Mouse (Mus musculus): ENCODE results near the gene Aplf. TPM values are rescaled to one million over a fixed set of nuclear protein-coding genes. Genes with fewer than 3 reads are reported as not detected.

The Aplf gene
- polyA plus RNA-seq, 1 experiment: 9.5 TPM

- Histone ChIP-seq H3K4me3 (ENCODE audit: insufficient read depth, low read length) (no peak overlapping the region), H3K4me1 (ENCODE audit: control insufficient read depth, insufficient read depth, low read length) (peaks cover 7% of the 10 kb centered on the region; the same call in 1 of the 2 replicates), H3K27ac (ENCODE audit: insufficient read depth, low read depth, low read length) (no peak overlapping the region)
- TF ChIP-seq POLR2A (IDR thresholded peaks at IDR 0.05; ENCODE audit: borderline replicate concordance, low read depth, low read length) (no peak), CTCF (IDR thresholded peaks at IDR 0.05; ENCODE audit: low read depth, low read length) (no peak)
Observed at GRCm38 (mm10) chr6:87668733-87669132, 3.3 kb downstream of the Aplf start.

GRCm38 (mm10) chr6:87667804-87668203 lies 4.2 kb downstream of the Aplf start:
- TF ChIP-seq POLR2A (IDR thresholded peaks at IDR 0.05; ENCODE audit: borderline replicate concordance, low read depth, low read length) (no peak), CTCF (IDR thresholded peaks at IDR 0.05; ENCODE audit: low read depth, low read length) (no peak)
- Histone ChIP-seq H3K27ac (ENCODE audit: insufficient read depth, low read depth, low read length) (no peak overlapping the region), H3K4me1 (ENCODE audit: control insufficient read depth, insufficient read depth, low read length) (peaks cover 7% of the 10 kb centered on the region; the same call in 1 of the 2 replicates)

GRCm38 (mm10) chr6:87663445-87663844 lies 8.5 kb downstream of the Aplf start:
- no peaks in the 10 kb centered on the region for H3K4me1 ChIP-seq (ENCODE audit: control insufficient read depth, insufficient read depth, low read length)
- H3K4me3 ChIP-seq (ENCODE audit: insufficient read depth, low read length): no peak overlapping the region
- TF ChIP-seq POLR2A (IDR thresholded peaks at IDR 0.05; ENCODE audit: borderline replicate concordance, low read depth, low read length): no peak
- no peak overlapping the region for H3K27ac ChIP-seq (ENCODE audit: insufficient read depth, low read depth, low read length)

More at GRCm38 (mm10) chr6:87667804-87668203, 4.2 kb downstream of the Aplf start:
- H3K4me3 ChIP-seq (ENCODE audit: insufficient read depth, low read length): no peak overlapping the region

- Histone ChIP-seq H3K4me1 (ENCODE audit: control insufficient read depth, insufficient read depth, low read length) (no peaks in the 10 kb centered on the region), H3K4me3 (ENCODE audit: insufficient read depth, low read length) (no peak overlapping the region), H3K27ac (ENCODE audit: insufficient read depth, low read depth, low read length) (no peak overlapping the region)
- TF ChIP-seq CTCF (IDR thresholded peaks at IDR 0.05; ENCODE audit: low read depth, low read length) (no peak), POLR2A (IDR thresholded peaks at IDR 0.05; ENCODE audit: borderline replicate concordance, low read depth, low read length) (no peak)
Observed at GRCm38 (mm10) chr6:87662197-87662596, 9.8 kb downstream of the Aplf start.

- no peak for TF ChIP-seq CTCF (IDR thresholded peaks at IDR 0.05; ENCODE audit: low read depth, low read length)
- no peak for TF ChIP-seq POLR2A (IDR thresholded peaks at IDR 0.05; ENCODE audit: borderline replicate concordance, low read depth, low read length)
- Histone ChIP-seq H3K27ac (ENCODE audit: insufficient read depth, low read depth, low read length) (no peak overlapping the region), H3K4me1 (ENCODE audit: control insufficient read depth, insufficient read depth, low read length) (no peaks in the 10 kb centered on the region)
Observed at GRCm38 (mm10) chr6:87661707-87662106, 10.3 kb downstream of the Aplf start.

GRCm38 (mm10) chr6:87658816-87659215 lies 13.2 kb downstream of the Aplf start:
- H3K4me3 ChIP-seq (ENCODE audit: insufficient read depth, low read length): no peak overlapping the region
- no peak overlapping the region for H3K27ac ChIP-seq (ENCODE audit: insufficient read depth, low read depth, low read length)
- H3K4me1 ChIP-seq (ENCODE audit: control insufficient read depth, insufficient read depth, low read length): 0 out of 2 replicates have a peak, but pooled peaks cover 4% of the 10 kb centered on the region
- TF ChIP-seq POLR2A (IDR thresholded peaks at IDR 0.05; ENCODE audit: borderline replicate concordance, low read depth, low read length): no peak
- no peak for TF ChIP-seq CTCF (IDR thresholded peaks at IDR 0.05; ENCODE audit: low read depth, low read length)

More at GRCm38 (mm10) chr6:87661707-87662106, 10.3 kb downstream of the Aplf start:
- no peak overlapping the region for H3K4me3 ChIP-seq (ENCODE audit: insufficient read depth, low read length)

- Histone ChIP-seq H3K4me3 (ENCODE audit: insufficient read depth, low read length) (no peak overlapping the region), H3K4me1 (ENCODE audit: control insufficient read depth, insufficient read depth, low read length) (0 out of 2 replicates have a peak, but pooled peaks cover 4% of the 10 kb centered on the region), H3K27ac (ENCODE audit: insufficient read depth, low read depth, low read length) (no peak overlapping the region)
- no peak for TF ChIP-seq POLR2A (IDR thresholded peaks at IDR 0.05; ENCODE audit: borderline replicate concordance, low read depth, low read length)
- no peak for TF ChIP-seq CTCF (IDR thresholded peaks at IDR 0.05; ENCODE audit: low read depth, low read length)
Observed at GRCm38 (mm10) chr6:87653904-87654638, 17.9 kb downstream of the Aplf start.

GRCm38 (mm10) chr6:87653478-87653877 lies 18.5 kb downstream of the Aplf start:
- Histone ChIP-seq H3K4me1 (ENCODE audit: control insufficient read depth, insufficient read depth, low read length) (0 out of 2 replicates have a peak, but pooled peaks cover 4% of the 10 kb centered on the region), H3K4me3 (ENCODE audit: insufficient read depth, low read length) (no peak overlapping the region), H3K27ac (ENCODE audit: insufficient read depth, low read depth, low read length) (no peak overlapping the region)
- TF ChIP-seq POLR2A (IDR thresholded peaks at IDR 0.05; ENCODE audit: borderline replicate concordance, low read depth, low read length): no peak
- no peak for TF ChIP-seq CTCF (IDR thresholded peaks at IDR 0.05; ENCODE audit: low read depth, low read length)

GRCm38 (mm10) chr6:87652670-87653069 lies 19.3 kb downstream of the Aplf start:
- Histone ChIP-seq H3K4me1 (ENCODE audit: control insufficient read depth, insufficient read depth, low read length) (0 out of 2 replicates have a peak, but pooled peaks cover 4% of the 10 kb centered on the region), H3K4me3 (ENCODE audit: insufficient read depth, low read length) (no peak overlapping the region), H3K27ac (ENCODE audit: insufficient read depth, low read depth, low read length) (no peak overlapping the region)
- TF ChIP-seq CTCF (IDR thresholded peaks at IDR 0.05; ENCODE audit: low read depth, low read length) (no peak), POLR2A (IDR thresholded peaks at IDR 0.05; ENCODE audit: borderline replicate concordance, low read depth, low read length) (no peak)

- no peak for TF ChIP-seq CTCF (IDR thresholded peaks at IDR 0.05; ENCODE audit: low read depth, low read length)
- TF ChIP-seq POLR2A (IDR thresholded peaks at IDR 0.05; ENCODE audit: borderline replicate concordance, low read depth, low read length): no peak
- 0 out of 2 replicates have a peak, but pooled peaks cover 4% of the 10 kb centered on the region for H3K4me1 ChIP-seq (ENCODE audit: control insufficient read depth, insufficient read depth, low read length)
- H3K27ac ChIP-seq (ENCODE audit: insufficient read depth, low read depth, low read length): no peak overlapping the region
Observed at GRCm38 (mm10) chr6:87651787-87652186, 20.2 kb downstream of the Aplf start.

More at GRCm38 (mm10) chr6:87651787-87652186, 20.2 kb downstream of the Aplf start:
- H3K4me3 ChIP-seq (ENCODE audit: insufficient read depth, low read length): no peak overlapping the region
